Mouse (Mus musculus) lung, embryonic 15.5 days (tissue): ENCODE results near the gene Sept5. TPM values are rescaled to one million over a fixed set of nuclear protein-coding genes. Genes with fewer than 3 reads are reported as not detected.

Experiments
- ATAC-seq: fragments of 200-750 bp; cut with Nextera tagmentation; 2 replicates; pipeline ENCODE4 v1.8.0; 2017; ENCODE audit warnings: moderate number of reproducible peaks, borderline replicate concordance; ENCODE audit not compliant: low FRiP score, low TSS enrichment; ENCODE audit errors: extremely low read depth
- H3K27ac ChIP-seq: fragments of 300-500 bp; sonication (generic); 2 replicates; pipeline ENCODE4 v1.5.1; 2015; ENCODE audit warnings: moderate library complexity, mild to moderate bottlenecking, inconsistent platforms
- H3K27me3 ChIP-seq: fragments of 300-500 bp; sonication (generic); 2 replicates; pipeline ENCODE4 v1.6.1; 2015; ENCODE audit warnings: inconsistent platforms
- H3K36me3 ChIP-seq: fragments of 300-500 bp; sonication (generic); 2 replicates; pipeline ENCODE4 v1.6.1; 2015; ENCODE audit warnings: inconsistent platforms
- H3K4me1 ChIP-seq: fragments of 300-500 bp; sonication (generic); 2 replicates; pipeline ENCODE4 v1.6.1; 2015; ENCODE audit warnings: inconsistent platforms
- H3K4me2 ChIP-seq: fragments of 300-500 bp; sonication (generic); 2 replicates; pipeline ENCODE4 v1.6.1; 2015; ENCODE audit warnings: inconsistent platforms, mild to moderate bottlenecking, moderate library complexity
- H3K4me3 ChIP-seq: fragments of 300-500 bp; sonication (generic); 2 replicates; pipeline ENCODE4 v1.5.1; 2015; ENCODE audit warnings: mild to moderate bottlenecking, inconsistent platforms
- H3K9ac ChIP-seq: fragments of 300-500 bp; sonication (generic); 2 replicates; pipeline ENCODE4 v1.6.1; 2015; ENCODE audit warnings: inconsistent platforms
- H3K9me3 ChIP-seq: fragments of 300-500 bp; sonication (generic); 2 replicates; pipeline ENCODE4 v1.6.1; 2016; ENCODE audit warnings: inconsistent platforms
- WGBS: fragments of 180-500 bp; shearing (Covaris S2); methylation state at CpG from one replicate; pipeline ENCODE4 v1.1.7; 2015; 5-methylcytosine and 5-hydroxymethylcytosine counted together
- polyA plus RNA-seq: library from polyadenylated mRNA; unstranded; fragments of >200 nt; fragmentation: Nextera tagmentation; extraction: Ambion mirVana; gene quantifications from 2 replicates; pipeline ENCODE4 v1.2.1, GENCODE M21; 2015

Gene Sept5
- polyA plus RNA-seq, 1 experiment from 2014 or later: 20.2 TPM

- H3K9ac ChIP-seq: peak overlapping the region; percentile 10; the same call in 1 of the 2 replicates
- H3K4me2 ChIP-seq: no peak overlapping the region
- no peak overlapping the region for H3K4me3 ChIP-seq
- peaks cover 42% of the 10 kb centered on the region for H3K4me1 ChIP-seq
- no peaks in the 10 kb centered on the region for H3K27me3 ChIP-seq
- H3K27ac ChIP-seq: peak overlapping the region; percentile 77
- WGBS: 40% methylated on average over 8 of the region's 8 CpGs
- ATAC-seq: no peak
- H3K36me3 ChIP-seq: no peaks in the 10 kb centered on the region
- no peaks in the 10 kb centered on the region for H3K9me3 ChIP-seq
These were observed 25.5 kb downstream of the Sept5 start for GRCm38 (mm10) chr16:18604267-18604701.

DNA sequence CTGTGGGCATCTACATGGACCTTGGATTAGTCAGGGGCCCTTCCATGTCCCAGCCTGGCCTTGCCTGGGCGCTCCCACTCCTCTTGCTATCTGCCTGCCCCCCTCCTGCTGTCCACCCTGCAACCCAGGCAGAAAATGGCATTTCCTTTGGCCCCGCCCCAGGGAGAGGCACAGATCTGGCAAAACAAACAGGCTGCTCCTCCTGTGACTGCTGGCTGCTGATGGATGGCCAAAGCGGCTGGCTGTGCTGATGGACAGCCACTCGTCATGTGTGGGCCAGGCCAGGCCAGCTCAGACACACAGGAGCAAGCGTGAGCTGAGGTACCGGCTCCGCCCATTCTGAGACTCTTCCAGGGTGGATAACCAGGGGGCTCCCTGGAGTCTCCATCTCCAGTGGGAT, 28.3 kb downstream of the Sept5 start:
- Histone ChIP-seq H3K4me2 (no peak overlapping the region), H3K9ac (no peak overlapping the region), H3K27me3 (no peaks in the 10 kb centered on the region), H3K9me3 (no peaks in the 10 kb centered on the region), H3K4me1 (peaks cover 35% of the 10 kb centered on the region), H3K4me3 (no peak overlapping the region), H3K27ac (no peak overlapping the region), H3K36me3 (no peaks in the 10 kb centered on the region)
- no peak for ATAC-seq
- 46% methylated on average over 7 of the region's 7 CpGs for WGBS

- Histone ChIP-seq H3K4me2 (no peak overlapping the region), H3K9ac (no peak overlapping the region), H3K9me3 (no peaks in the 10 kb centered on the region), H3K27ac (no peak overlapping the region), H3K4me3 (no peak overlapping the region), H3K4me1 (peaks cover 12% of the 10 kb centered on the region), H3K36me3 (no peaks in the 10 kb centered on the region), H3K27me3 (peaks cover 11% of the 10 kb centered on the region)
- no peak for ATAC-seq
- 54% methylated on average over 3 of the region's 3 CpGs for WGBS
These were observed 31.7 kb downstream of the Sept5 start for GRCm38 (mm10) chr16:18598006-18598405.

- Histone ChIP-seq H3K9ac (no peak overlapping the region), H3K36me3 (no peaks in the 10 kb centered on the region), H3K4me2 (no peak overlapping the region), H3K27ac (no peak overlapping the region), H3K27me3 (peaks cover 25% of the 10 kb centered on the region), H3K9me3 (no peaks in the 10 kb centered on the region), H3K4me3 (no peak overlapping the region), H3K4me1 (peaks cover 9% of the 10 kb centered on the region)
- ATAC-seq: no peak
- WGBS: 54% methylated on average over 5 of the region's 5 CpGs
These were observed 33.5 kb downstream of the Sept5 start for GRCm38 (mm10) chr16:18596255-18596654.

DNA sequence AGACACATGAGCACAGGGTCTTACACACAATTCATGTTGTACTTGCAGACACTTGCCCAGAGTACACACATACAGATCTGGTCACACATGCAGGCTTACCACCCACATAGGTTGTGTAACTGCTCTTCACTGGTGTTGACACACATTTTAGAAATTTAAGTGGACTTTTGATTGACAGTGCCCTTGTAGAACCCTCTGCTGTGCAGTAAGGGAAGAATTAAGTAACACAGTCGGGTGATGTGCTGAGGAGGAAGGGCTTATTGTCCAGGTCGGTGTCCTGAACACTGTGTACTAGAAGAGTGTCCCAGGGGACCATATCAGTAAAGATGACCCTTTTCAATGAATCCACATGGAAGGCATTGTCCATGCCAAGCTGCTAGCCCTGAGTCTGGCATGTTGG, 35.8 kb downstream of the Sept5 start:
- no peak overlapping the region for H3K4me2 ChIP-seq
- no peak for ATAC-seq
- no peak overlapping the region for H3K9ac ChIP-seq
- H3K4me1 ChIP-seq: peaks cover 22% of the 10 kb centered on the region
- 68% methylated on average over 2 of the region's 2 CpGs for WGBS
- H3K4me3 ChIP-seq: no peak overlapping the region
- H3K9me3 ChIP-seq: no peaks in the 10 kb centered on the region
- H3K27ac ChIP-seq: no peak overlapping the region
- peaks cover 48% of the 10 kb centered on the region for H3K27me3 ChIP-seq
- H3K36me3 ChIP-seq: no peaks in the 10 kb centered on the region

GRCm38 (mm10) chr16:18591047-18592018, 38.4 kb downstream of the Sept5 start:
- Histone ChIP-seq H3K4me3 (peak overlapping the region; percentile 41), H3K4me2 (peak overlapping the region; percentile 88), H3K9ac (peak overlapping the region; percentile 22; the same call in 1 of the 2 replicates), H3K27me3 (peaks cover 74% of the 10 kb centered on the region), H3K36me3 (no peaks in the 10 kb centered on the region), H3K27ac (peak overlapping the region; percentile 53), H3K9me3 (no peaks in the 10 kb centered on the region), H3K4me1 (peaks cover 39% of the 10 kb centered on the region)
- peak; percentile 24; the same call in 1 of the 2 replicates for ATAC-seq
- 4% methylated on average over 59 of the region's 59 CpGs for WGBS

- WGBS: 5% methylated on average over 48 of the region's 48 CpGs
- peak within 1 kb of the TSS; percentile 41 for H3K4me3 ChIP-seq
- H3K4me2 ChIP-seq: peak within 1 kb of the TSS; percentile 88
- H3K27ac ChIP-seq: peak within 1 kb of the TSS; percentile 53
- peaks cover 85% of the 10 kb centered on the region for H3K27me3 ChIP-seq
- no peak for ATAC-seq
- no peaks in the 10 kb centered on the region for H3K9me3 ChIP-seq
- peak within 1 kb of the TSS; percentile 32 for H3K9ac ChIP-seq
- H3K36me3 ChIP-seq: no peaks in the 10 kb centered on the region
- peaks cover 41% of the 10 kb centered on the region for H3K4me1 ChIP-seq
These were observed 39.7 kb downstream of the Sept5 start, which contains the start of gene Tbx1 for GRCm38 (mm10) chr16:18589804-18590790. Tbx1 (minus strand) TSS chr16:18590671.

- no peak for ATAC-seq
- H3K4me3 ChIP-seq: peak overlapping the region; percentile 50; the same call in 1 of the 2 replicates
- 41% methylated on average over 9 of the region's 9 CpGs for WGBS
- no peaks in the 10 kb centered on the region for H3K36me3 ChIP-seq
- peak overlapping the region; percentile 88; the same call in 1 of the 2 replicates for H3K4me2 ChIP-seq
- peak overlapping the region; percentile 62; the same call in 1 of the 2 replicates for H3K27ac ChIP-seq
- H3K27me3 ChIP-seq: peaks cover 91% of the 10 kb centered on the region
- H3K4me1 ChIP-seq: peaks cover 41% of the 10 kb centered on the region
- no peak overlapping the region for H3K9ac ChIP-seq
- no peaks in the 10 kb centered on the region for H3K9me3 ChIP-seq
These were observed 40.6 kb downstream of the Sept5 start for GRCm38 (mm10) chr16:18589080-18589621.

DNA sequence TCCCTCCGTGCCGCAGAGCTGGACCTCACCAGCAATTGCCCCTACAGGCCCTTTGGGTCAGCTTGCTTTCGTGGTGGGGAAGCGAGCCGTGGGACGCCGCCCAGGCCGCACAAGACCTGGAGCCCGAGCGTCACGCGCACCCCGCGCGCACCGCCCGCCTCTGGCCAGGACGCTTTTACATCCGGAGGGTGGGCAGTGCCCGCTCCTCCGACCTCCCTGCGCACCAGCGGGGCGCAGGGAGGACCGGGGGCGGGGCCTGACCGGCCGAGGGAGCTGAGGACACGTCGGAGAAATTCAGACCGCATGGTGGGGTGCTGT, 41.1 kb downstream of the Sept5 start:
- peak overlapping the region; percentile 88 for H3K4me2 ChIP-seq
- no peaks in the 10 kb centered on the region for H3K9me3 ChIP-seq
- peaks cover 96% of the 10 kb centered on the region for H3K27me3 ChIP-seq
- WGBS: 12% methylated on average over 31 of the region's 31 CpGs
- H3K9ac ChIP-seq: peak overlapping the region; percentile 21; the same call in 1 of the 2 replicates
- H3K4me1 ChIP-seq: peaks cover 41% of the 10 kb centered on the region
- H3K36me3 ChIP-seq: no peaks in the 10 kb centered on the region
- peak overlapping the region; percentile 50 for H3K4me3 ChIP-seq
- H3K27ac ChIP-seq: peak overlapping the region; percentile 62
- peak; percentile 29; the same call in 1 of the 2 replicates for ATAC-seq

- H3K27ac ChIP-seq: peak overlapping the region; percentile 62
- peak; percentile 44; the same call in 1 of the 2 replicates for ATAC-seq
- peak overlapping the region; percentile 40 for H3K9ac ChIP-seq
- no peaks in the 10 kb centered on the region for H3K36me3 ChIP-seq
- peak overlapping the region; percentile 88 for H3K4me2 ChIP-seq
- peaks cover 41% of the 10 kb centered on the region for H3K4me1 ChIP-seq
- peaks cover 97% of the 10 kb centered on the region for H3K27me3 ChIP-seq
- H3K4me3 ChIP-seq: peak overlapping the region; percentile 50
- no peaks in the 10 kb centered on the region for H3K9me3 ChIP-seq
- 4% methylated on average over 57 of the region's 57 CpGs for WGBS
These were observed 41.7 kb downstream of the Sept5 start for GRCm38 (mm10) chr16:18587847-18588737.
